Mouse (Mus musculus) brain, embryonic 14.5 days (tissue): ENCODE measurements at regions not wholly inside any gene's neighbourhood (a gene's known extent, or its start where the extent isn't known, plus 50 kb on each side); places are given as distances from the start of the nearest gene placed in this dataset.

Experiments
- CTCF ChIP-seq: fragments of 200-500 bp; IDR thresholded peaks from 2 replicates; pipeline ENCODE4 v1.5.1; 2012; ENCODE audit warnings: inconsistent platforms, mild to moderate bottlenecking, moderate library complexity, borderline replicate concordance; ENCODE audit not compliant: insufficient read depth, insufficient read length; ENCODE audit errors: extremely low read depth
- POLR2A ChIP-seq: fragments of 200-500 bp; IDR thresholded peaks from 2 replicates; pipeline ENCODE4 v1.6.1; 2012; ENCODE audit warnings: mild to moderate bottlenecking, inconsistent platforms, borderline replicate concordance; ENCODE audit not compliant: poor library complexity, insufficient read depth, insufficient read length, severe bottlenecking; ENCODE audit errors: extremely low read depth

DNA sequence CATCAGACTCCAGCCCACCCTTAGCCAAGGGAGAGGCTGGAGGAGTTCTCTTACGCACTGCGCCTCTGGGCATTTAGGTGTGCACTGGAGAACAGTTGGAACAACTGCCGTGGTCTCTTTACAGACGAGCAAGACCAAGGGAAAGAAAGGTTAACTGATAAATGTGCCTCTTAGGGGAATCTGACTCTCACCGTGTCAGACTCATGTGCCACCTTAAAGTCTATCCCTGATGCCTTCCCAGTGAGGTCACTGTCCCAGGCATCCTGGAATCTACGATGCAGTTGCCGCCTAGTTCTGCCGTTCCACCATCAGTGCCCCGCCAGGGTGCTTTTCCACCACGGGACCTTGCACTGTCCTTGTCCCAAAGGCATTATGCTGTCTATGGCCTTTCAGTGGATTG lies 339.7 kb upstream of the Adgrl2 start:
- no peak for TF ChIP-seq POLR2A
- TF ChIP-seq CTCF = no peak
